Mouse (Mus musculus) embryonic facial prominence, embryonic 13.5 days (tissue): Measurements from ENCODE around the gene Scamp2. TPM values are rescaled to one million over a fixed set of nuclear protein-coding genes. Genes with fewer than 3 reads are reported as not detected.

Source experiments
- ATAC-seq: fragments of 200-750 bp; cut with Nextera tagmentation; 2 replicates; pipeline ENCODE4 v1.8.0; 2017; ENCODE audit warnings: low read depth; ENCODE audit not compliant: insufficient number of reproducible peaks, insufficient read depth, low FRiP score, low TSS enrichment
- H3K27ac ChIP-seq: fragments of 300-500 bp; sonication (generic); 2 replicates; pipeline ENCODE4 v1.5.1; 2015; ENCODE audit warnings: moderate library complexity, mild to moderate bottlenecking, inconsistent platforms
- H3K27me3 ChIP-seq: fragments of 300-500 bp; sonication (generic); 2 replicates; pipeline ENCODE4 v1.6.1; 2015; ENCODE audit warnings: mild to moderate bottlenecking, inconsistent platforms
- H3K36me3 ChIP-seq: fragments of 300-500 bp; sonication (generic); 2 replicates; pipeline ENCODE4 v1.6.1; 2015; ENCODE audit warnings: mild to moderate bottlenecking, inconsistent platforms
- H3K4me1 ChIP-seq: fragments of 300-500 bp; sonication (generic); 2 replicates; pipeline ENCODE4 v1.6.1; 2015; ENCODE audit warnings: inconsistent platforms
- H3K4me2 ChIP-seq: fragments of 300-500 bp; sonication (generic); 2 replicates; pipeline ENCODE4 v1.6.1; 2015; ENCODE audit warnings: moderate library complexity, mild to moderate bottlenecking, inconsistent platforms
- H3K4me3 ChIP-seq: fragments of 300-500 bp; sonication (generic); 2 replicates; pipeline ENCODE4 v1.5.1; 2015; ENCODE audit warnings: mild to moderate bottlenecking, inconsistent platforms
- H3K9ac ChIP-seq: fragments of 300-500 bp; sonication (generic); 2 replicates; pipeline ENCODE4 v1.6.1; 2015; ENCODE audit warnings: mild to moderate bottlenecking, inconsistent platforms
- H3K9me3 ChIP-seq: fragments of 300-500 bp; sonication (generic); 2 replicates; pipeline ENCODE4 v1.6.1; 2016; ENCODE audit warnings: inconsistent platforms
- WGBS: fragments of 180-500 bp; shearing (Covaris S2); methylation state at CpG from one replicate; pipeline ENCODE4 v1.1.7; 2015; ENCODE audit warnings: mixed read lengths; 5-methylcytosine and 5-hydroxymethylcytosine counted together
- polyA plus RNA-seq: library from polyadenylated mRNA; unstranded; fragments of >200 nt; fragmentation: Nextera tagmentation; extraction: Ambion mirVana; gene quantifications from 2 replicates; pipeline ENCODE4 v1.2.1, GENCODE M21; 2015

Scamp2 gene
- 54.2 and 61.7 TPM in 2 replicates for polyA plus RNA-seq

DNA sequence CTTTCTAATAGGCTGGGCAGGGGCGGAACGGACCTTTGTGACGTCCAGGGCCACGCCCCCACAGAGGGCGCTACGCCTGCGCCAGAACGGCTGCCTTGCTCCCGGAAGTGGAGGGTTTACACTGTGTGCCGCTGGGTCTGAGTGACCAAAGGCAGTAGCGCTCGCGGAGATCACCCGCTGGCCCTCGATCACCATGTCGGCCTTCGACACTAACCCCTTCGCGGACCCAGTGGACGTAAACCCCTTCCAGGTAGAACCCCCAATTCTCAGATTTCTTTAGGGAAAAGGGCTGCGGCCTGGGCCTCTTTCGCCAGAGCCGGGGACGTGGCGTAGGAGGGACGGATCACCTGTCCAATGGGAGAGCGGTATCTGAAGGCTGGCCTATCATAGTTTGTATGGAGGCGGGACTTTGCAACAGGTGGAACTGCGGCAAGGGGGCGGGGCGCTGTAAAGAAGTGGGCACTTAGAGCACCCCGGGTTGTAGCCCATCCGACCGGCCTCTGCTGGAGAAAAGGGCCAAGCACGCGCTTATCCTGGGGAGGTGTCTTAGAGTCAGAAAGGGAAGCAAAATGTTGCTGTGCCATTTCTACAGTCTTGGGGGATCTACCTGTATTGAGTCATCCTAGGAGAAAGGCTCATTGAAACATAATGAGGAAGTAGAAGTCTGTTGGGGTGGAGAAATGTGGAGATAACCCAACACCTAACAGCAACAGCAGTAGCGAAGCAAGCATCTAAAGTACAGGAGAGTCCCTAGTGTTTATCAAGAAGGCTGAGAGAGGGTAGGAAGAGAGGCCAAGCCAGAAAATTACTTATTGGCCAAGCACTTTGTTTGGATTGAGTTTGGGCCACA, at the start of gene Scamp2:
Gene Scamp2 (plus strand): TSS at position 83 of the 850 bp plus-strand sequence.
- WGBS: under 1% methylated on average over 37 of the region's 37 CpGs
- H3K27ac ChIP-seq: peak within 1 kb of the TSS; percentile 77; the same call in 1 of the 2 replicates
- ATAC-seq: peak; percentile 98

GRCm38 (mm10) chr9:57517113-57517512, 43.6 kb upstream of the Scamp2 start:
- H3K4me1 ChIP-seq: peaks cover 10% of the 10 kb centered on the region
- H3K27ac ChIP-seq: no peak overlapping the region
- no peak overlapping the region for H3K4me2 ChIP-seq
- H3K9me3 ChIP-seq: no peaks in the 10 kb centered on the region
- H3K27me3 ChIP-seq: no peaks in the 10 kb centered on the region
- no peak overlapping the region for H3K9ac ChIP-seq
- H3K4me3 ChIP-seq: no peak overlapping the region
- no peak for ATAC-seq
- WGBS: 9% methylated on average over 3 of the region's 3 CpGs
- no peaks in the 10 kb centered on the region for H3K36me3 ChIP-seq

More for the DNA sequence above, at the start of gene Scamp2:
- Histone ChIP-seq H3K9ac (peak within 1 kb of the TSS; percentile 84), H3K4me2 (peak within 1 kb of the TSS; percentile 84), H3K9me3 (no peaks in the 10 kb centered on the region), H3K4me3 (peak within 1 kb of the TSS; percentile 69), H3K27me3 (no peaks in the 10 kb centered on the region; the same call in 1 of the 2 replicates), H3K4me1 (peaks cover 33% of the 10 kb centered on the region), H3K36me3 (no peaks in the 10 kb centered on the region)

DNA sequence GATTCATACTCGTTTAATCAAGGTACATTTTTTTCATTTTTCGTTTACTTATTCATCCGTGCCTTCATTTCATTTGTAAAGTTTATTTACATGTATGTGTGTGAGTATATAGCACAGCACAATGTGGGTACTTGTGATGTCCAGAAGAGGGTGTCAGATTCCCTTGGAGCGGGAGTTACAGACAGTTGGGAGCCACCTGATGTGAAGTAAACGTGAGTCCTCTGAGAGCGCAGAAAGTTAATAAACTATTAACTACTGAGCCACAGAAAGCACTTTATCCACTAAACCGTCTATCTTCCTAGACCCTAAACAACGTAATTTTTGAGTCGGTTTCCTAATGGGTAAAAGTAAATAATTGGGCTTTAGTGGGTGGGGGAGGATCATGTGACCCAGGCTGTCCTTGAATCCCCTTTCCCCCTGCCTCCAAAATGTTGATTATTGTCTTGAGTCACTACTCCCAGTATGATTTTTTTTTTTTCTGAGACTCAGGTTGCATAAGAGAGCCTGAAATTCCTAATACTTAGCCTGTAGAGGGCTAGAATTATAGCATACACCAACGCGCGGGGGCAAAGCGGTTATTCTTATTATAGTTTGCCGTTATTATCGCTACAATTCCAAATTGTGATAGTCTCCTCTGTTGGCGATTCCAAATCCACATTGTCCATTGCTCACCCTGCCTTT, 40.2 kb upstream of the Scamp2 start:
- Histone ChIP-seq H3K4me2 (peak overlapping the region; percentile 88), H3K9me3 (no peaks in the 10 kb centered on the region), H3K4me1 (peaks cover 18% of the 10 kb centered on the region), H3K27me3 (no peaks in the 10 kb centered on the region), H3K27ac (peak overlapping the region; percentile 82; the same call in 1 of the 2 replicates), H3K9ac (peak overlapping the region; percentile 96), H3K36me3 (no peaks in the 10 kb centered on the region), H3K4me3 (peak overlapping the region; percentile 99)
- 22% methylated on average over 16 of the region's 16 CpGs for WGBS
- no peak; the same call in 1 of the 2 replicates for ATAC-seq

DNA sequence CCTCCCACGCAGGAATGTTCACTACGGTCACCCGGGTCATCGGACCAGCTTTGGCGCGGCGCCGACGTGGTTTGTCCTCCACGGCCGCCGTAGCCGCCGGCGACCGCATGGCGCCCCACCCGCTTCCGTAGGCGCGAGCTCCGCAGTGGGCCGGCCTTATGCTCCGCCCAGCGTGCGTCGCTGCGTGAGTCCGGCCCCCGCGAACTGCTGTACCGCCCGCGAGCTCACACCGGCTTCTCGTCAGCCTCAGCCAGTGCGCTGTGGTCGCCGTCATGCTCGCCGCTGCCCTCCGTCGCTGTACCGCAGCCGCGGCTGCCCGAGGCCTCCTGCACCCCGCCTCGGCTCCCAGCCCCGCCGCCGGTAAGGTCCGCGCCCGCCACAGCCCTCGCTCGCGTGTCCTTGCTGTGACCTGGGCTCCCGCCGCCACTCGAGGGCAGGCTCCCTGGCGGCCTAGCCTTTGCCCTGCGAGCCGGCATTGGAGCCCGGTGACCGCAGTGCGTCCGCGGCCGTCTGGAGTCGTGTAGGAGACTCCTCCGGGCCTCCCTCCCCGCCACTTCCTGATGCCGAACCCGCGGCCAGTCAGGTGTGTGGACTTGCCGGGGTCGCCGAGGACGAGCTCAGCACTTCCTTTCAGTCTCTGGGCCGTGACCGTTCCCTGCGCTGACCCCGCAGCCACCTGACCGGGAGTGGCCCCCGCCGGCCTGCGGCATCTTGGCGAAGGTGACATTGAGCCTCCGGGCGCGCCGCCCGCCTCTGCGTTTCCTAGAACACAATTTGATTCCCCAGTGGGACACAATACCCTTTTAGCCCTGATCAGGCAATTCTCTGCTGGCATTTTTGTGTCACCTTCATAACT, 39.5 kb upstream of the Scamp2 start, which contains the start of gene Cox5a:
Gene Cox5a (plus strand): TSS at position 219 of the 856 bp plus-strand sequence.
- WGBS: under 1% methylated on average over 95 of the region's 95 CpGs
- ATAC-seq: peak; percentile 95
- H3K4me1 ChIP-seq: peaks cover 18% of the 10 kb centered on the region

GRCm38 (mm10) chr9:57522114-57522860, 38.5 kb upstream of the Scamp2 start:
- no peaks in the 10 kb centered on the region for H3K27me3 ChIP-seq
- H3K4me3 ChIP-seq: peak overlapping the region; percentile 99
- H3K27ac ChIP-seq: no peak overlapping the region
- H3K4me1 ChIP-seq: peaks cover 18% of the 10 kb centered on the region
- H3K36me3 ChIP-seq: no peaks in the 10 kb centered on the region
- peak overlapping the region; percentile 96 for H3K9ac ChIP-seq
- H3K4me2 ChIP-seq: peak overlapping the region; percentile 88
- WGBS: 41% methylated on average over 7 of the region's 7 CpGs
- ATAC-seq: no peak
- no peaks in the 10 kb centered on the region for H3K9me3 ChIP-seq

More for the DNA sequence above, 39.5 kb upstream of the Scamp2 start, which contains the start of gene Cox5a:
- Histone ChIP-seq H3K9me3 (no peaks in the 10 kb centered on the region), H3K4me3 (peak within 1 kb of the TSS; percentile 99), H3K36me3 (no peaks in the 10 kb centered on the region), H3K4me2 (peak within 1 kb of the TSS; percentile 88), H3K27ac (peak within 1 kb of the TSS; percentile 82), H3K27me3 (no peaks in the 10 kb centered on the region), H3K9ac (peak within 1 kb of the TSS; percentile 96)

- 73% methylated on average over 4 of the region's 4 CpGs for WGBS
- no peak overlapping the region; the same call in 1 of the 2 replicates for H3K4me3 ChIP-seq
- H3K27ac ChIP-seq: no peak overlapping the region
- peak overlapping the region; percentile 88 for H3K4me2 ChIP-seq
- H3K27me3 ChIP-seq: no peaks in the 10 kb centered on the region
- no peaks in the 10 kb centered on the region for H3K36me3 ChIP-seq
- H3K9me3 ChIP-seq: no peaks in the 10 kb centered on the region
- no peak for ATAC-seq
- H3K9ac ChIP-seq: no peak overlapping the region
- peaks cover 18% of the 10 kb centered on the region for H3K4me1 ChIP-seq
These were observed 37.9 kb upstream of the Scamp2 start for GRCm38 (mm10) chr9:57522861-57523246.

DNA sequence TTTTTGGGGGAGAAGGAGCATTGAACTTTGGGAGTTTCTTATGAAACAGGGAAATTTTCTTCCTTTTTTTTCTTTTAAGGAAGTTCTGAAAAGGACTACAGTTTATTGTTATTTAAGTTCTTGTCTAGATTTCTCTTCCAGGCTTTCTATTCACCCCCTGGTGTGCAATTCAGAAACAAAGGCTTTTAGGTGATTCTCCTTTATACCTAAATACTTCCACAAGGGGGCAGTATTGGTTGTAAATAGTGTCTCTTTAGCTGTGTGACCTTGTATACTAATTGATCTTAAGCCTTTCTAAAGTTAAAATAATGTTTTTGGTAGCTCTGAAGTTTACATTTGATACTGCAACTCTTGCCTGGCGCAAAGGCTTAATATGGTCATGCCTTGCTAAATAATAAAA, 37.0 kb upstream of the Scamp2 start:
- no peaks in the 10 kb centered on the region for H3K9me3 ChIP-seq
- WGBS: 90% methylated on average over 1 of the region's 1 CpGs
- H3K9ac ChIP-seq: no peak overlapping the region
- peaks cover 18% of the 10 kb centered on the region for H3K4me1 ChIP-seq
- H3K27ac ChIP-seq: no peak overlapping the region
- H3K36me3 ChIP-seq: peaks cover under 1% of the 10 kb centered on the region; the same call in 1 of the 2 replicates
- H3K4me2 ChIP-seq: no peak overlapping the region
- H3K27me3 ChIP-seq: no peaks in the 10 kb centered on the region
- no peak overlapping the region for H3K4me3 ChIP-seq
- ATAC-seq: no peak

DNA sequence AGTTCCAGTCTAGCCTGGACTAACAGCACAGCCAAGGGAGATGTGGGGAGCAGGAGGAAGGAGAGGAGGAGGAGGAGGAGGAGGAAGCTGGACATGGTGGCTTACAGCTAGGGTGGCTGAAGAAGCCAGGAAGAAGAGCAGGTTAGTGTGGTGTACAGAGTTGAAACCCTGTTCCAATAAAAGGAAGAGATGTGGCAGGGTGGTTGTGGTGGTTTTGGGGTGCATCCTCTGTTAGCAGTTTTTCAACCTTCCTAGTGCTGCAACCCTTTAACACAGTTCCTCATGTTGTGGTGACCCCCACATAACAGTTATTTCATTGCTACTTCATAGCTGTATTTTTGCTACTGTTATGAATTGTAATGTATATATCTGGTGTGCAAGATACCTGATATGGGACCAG, 36.3 kb upstream of the Scamp2 start:
- Histone ChIP-seq H3K27ac (no peak overlapping the region), H3K4me2 (no peak overlapping the region), H3K4me1 (peaks cover 18% of the 10 kb centered on the region), H3K36me3 (peaks cover 7% of the 10 kb centered on the region), H3K4me3 (no peak overlapping the region), H3K27me3 (no peaks in the 10 kb centered on the region), H3K9ac (no peak overlapping the region), H3K9me3 (no peaks in the 10 kb centered on the region)
- no peak for ATAC-seq

DNA sequence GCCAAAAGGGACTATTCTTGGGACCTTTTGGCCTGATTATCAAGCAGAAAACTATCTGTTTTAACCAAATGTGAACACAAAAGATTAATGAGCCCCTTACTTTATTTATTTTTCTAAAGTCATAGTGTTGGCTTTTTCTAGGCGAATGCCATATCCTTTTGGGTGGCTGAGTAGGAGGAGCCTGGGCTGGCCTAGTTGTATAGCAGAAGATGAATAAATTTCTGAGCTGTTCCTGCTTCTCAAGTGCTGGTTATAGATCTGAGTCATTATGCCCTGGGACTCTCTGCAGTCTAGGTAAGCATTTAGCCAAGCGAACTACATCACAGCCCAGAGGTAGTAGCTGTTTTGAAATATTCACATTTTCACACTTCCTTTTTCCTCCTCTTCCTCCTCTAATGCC, 35.2 kb upstream of the Scamp2 start:
- no peak for ATAC-seq
- Histone ChIP-seq H3K36me3 (peaks cover 7% of the 10 kb centered on the region), H3K9ac (no peak overlapping the region), H3K4me3 (no peak overlapping the region), H3K9me3 (no peaks in the 10 kb centered on the region), H3K27me3 (no peaks in the 10 kb centered on the region), H3K4me1 (peaks cover 15% of the 10 kb centered on the region), H3K27ac (no peak overlapping the region), H3K4me2 (no peak overlapping the region)
- 88% methylated on average over 2 of the region's 2 CpGs for WGBS

DNA sequence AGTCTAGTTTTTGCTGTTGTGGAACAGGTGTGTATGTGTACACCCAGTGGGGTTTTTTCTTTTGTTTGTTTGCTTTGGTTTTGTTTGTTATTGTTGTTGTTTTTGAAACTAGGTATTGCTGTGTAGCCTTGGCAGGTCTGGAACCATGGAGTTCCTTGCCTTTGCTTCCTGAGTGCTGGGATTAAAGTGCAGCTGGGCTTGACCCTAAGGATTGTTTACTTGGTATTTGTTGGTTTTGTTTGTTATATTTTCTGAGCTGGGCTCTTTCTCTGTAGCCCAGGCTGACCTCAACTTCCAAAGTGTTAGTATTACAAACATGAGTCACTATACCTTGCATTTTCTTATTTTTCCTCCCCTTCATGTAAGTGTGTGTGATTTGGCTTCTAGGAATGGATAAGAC, 34.3 kb upstream of the Scamp2 start:
- peaks cover 14% of the 10 kb centered on the region for H3K4me1 ChIP-seq
- ATAC-seq: no peak
- no peak overlapping the region for H3K27ac ChIP-seq
- peaks cover 13% of the 10 kb centered on the region for H3K36me3 ChIP-seq
- H3K27me3 ChIP-seq: no peaks in the 10 kb centered on the region
- H3K9ac ChIP-seq: no peak overlapping the region
- no peaks in the 10 kb centered on the region for H3K9me3 ChIP-seq
- H3K4me3 ChIP-seq: no peak overlapping the region
- H3K4me2 ChIP-seq: no peak overlapping the region
